ENCODE assay signal across 15 mouse cellular contexts in the genomic region with DNA sequence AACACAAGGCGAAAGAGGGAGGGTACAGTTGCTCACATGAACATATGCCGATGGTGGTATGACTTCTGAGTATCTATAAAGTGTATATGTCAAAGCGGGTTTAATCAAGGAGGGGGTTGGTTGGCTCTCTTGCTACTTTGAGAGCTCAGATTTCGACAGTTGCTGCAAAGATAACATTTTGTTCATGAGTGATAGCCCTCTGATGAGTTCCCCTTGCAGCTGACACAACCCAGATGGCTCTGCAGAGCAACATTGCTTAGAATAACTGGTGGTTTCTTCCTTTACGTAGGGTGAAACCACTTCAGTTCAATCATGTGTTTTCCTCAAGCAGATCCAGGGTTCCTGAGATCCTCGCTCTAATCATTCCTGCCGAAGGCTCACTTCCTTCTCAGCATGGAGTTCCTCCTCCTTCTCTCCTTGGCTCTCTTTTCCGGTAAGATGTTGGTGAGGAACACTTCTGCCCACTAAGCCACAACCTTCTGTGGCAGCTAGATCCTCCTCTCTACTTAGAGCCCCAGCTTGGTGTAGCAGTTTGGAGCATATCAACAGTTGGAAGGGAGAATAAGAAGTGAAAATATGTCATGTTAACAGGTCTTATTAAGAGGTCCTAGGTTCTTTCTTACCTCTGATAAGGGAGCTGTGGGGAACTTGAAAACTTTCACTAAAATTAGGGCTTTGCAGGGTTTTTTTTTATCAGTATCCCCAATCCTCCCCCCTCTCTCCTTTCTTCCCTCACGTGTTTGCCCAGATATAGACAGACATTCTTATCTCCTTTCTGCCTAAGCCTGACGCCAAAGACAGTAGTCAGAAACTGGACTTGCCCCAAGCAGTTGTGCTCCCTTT. TPM values are rescaled to one million over a fixed set of nuclear protein-coding genes. Genes with fewer than 3 reads are reported as not detected.
DNase-seq lines count a peak whose midpoint lies in the region; ATAC-seq lines count a peak whose summit lies in the region.
"Had no signal": no experiment of that assay in that cellular context is flagged by ENCODE, and none has a peak within 500 bp of the region (broad histone marks: within the 10 kb centered on the region; RNA-seq: fewer than 3 reads in every experiment).

No protein-coding gene starts in this region.

- H3K27me3 ChIP-seq in heart, embryonic 12.5 days (replicated peaks): 0 out of 2 replicates have a peak, but pooled peaks cover 9% of the 10 kb centered on the region
- H3K27me3 ChIP-seq in lung, embryonic 15.5 days: no peaks in the 10 kb centered on the region
- peaks cover 20% of the 10 kb centered on the region for H3K27me3 ChIP-seq in erythroblast, embryonic 14.5 days (ENCODE audit: control insufficient read depth)
- H3K27me3 ChIP-seq in megakaryocyte, embryonic 14.5 days (replicated peaks): no peaks in the 10 kb centered on the region
- H3K27me3 ChIP-seq: forebrain, embryonic 12.5 days; hindbrain, embryonic 15.5 days had no signal

- no peak overlapping the region for H3K4me3 ChIP-seq in heart, embryonic 12.5 days
- no peak overlapping the region for H3K4me3 ChIP-seq in lung, embryonic 15.5 days
- peak overlapping the region; percentile 1 for H3K4me3 ChIP-seq in erythroblast, embryonic 14.5 days (replicated peaks)
- H3K4me3 ChIP-seq in megakaryocyte, embryonic 14.5 days (replicated peaks): peak overlapping the region; percentile 79
- H3K4me3 ChIP-seq: forebrain, embryonic 12.5 days; hindbrain, embryonic 15.5 days had no signal

- H3K9me3 ChIP-seq in heart, embryonic 12.5 days (replicated peaks): no peaks in the 10 kb centered on the region
- no peaks in the 10 kb centered on the region for H3K9me3 ChIP-seq in lung, embryonic 15.5 days
- no peaks in the 10 kb centered on the region for H3K9me3 ChIP-seq in erythroblast, embryonic 14.5 days (ENCODE audit: control insufficient read depth, low read length)
- H3K9me3 ChIP-seq in megakaryocyte, embryonic 14.5 days: no peaks in the 10 kb centered on the region
- H3K9me3 ChIP-seq: forebrain, embryonic 12.5 days; hindbrain, embryonic 15.5 days had no signal

- H3K9ac ChIP-seq in heart, embryonic 12.5 days: no peak overlapping the region
- no peak overlapping the region for H3K9ac ChIP-seq in lung, embryonic 15.5 days
- H3K9ac ChIP-seq: forebrain, embryonic 12.5 days; hindbrain, embryonic 15.5 days had no signal

- no peak for DNase-seq in heart, postnatal 14 days
- DNase-seq in lung, postnatal 14 days: no peak
- no peak for DNase-seq in kidney, postnatal 14 days
- DNase-seq in B cell, adult 2 months: no peak
- DNase-seq: adrenal gland, adult 2 months; gastrocnemius, postnatal 14 days; lung, adult 2 months; right cerebral cortex, postnatal 4 days had no signal

- H3K4me1 ChIP-seq in heart, embryonic 12.5 days (replicated peaks): peaks cover 40% of the 10 kb centered on the region
- peaks cover 21% of the 10 kb centered on the region for H3K4me1 ChIP-seq in lung, embryonic 15.5 days
- peaks cover 39% of the 10 kb centered on the region for H3K4me1 ChIP-seq in erythroblast, embryonic 14.5 days (ENCODE audit: control insufficient read depth)
- H3K4me1 ChIP-seq in megakaryocyte, embryonic 14.5 days: peaks cover 100% of the 10 kb centered on the region
- H3K4me1 ChIP-seq: forebrain, embryonic 12.5 days; hindbrain, embryonic 15.5 days had no signal

- H3K4me2 ChIP-seq in heart, embryonic 12.5 days: peak overlapping the region; percentile 37
- no peak overlapping the region for H3K4me2 ChIP-seq in lung, embryonic 15.5 days
- H3K4me2 ChIP-seq: forebrain, embryonic 12.5 days; hindbrain, embryonic 15.5 days had no signal

- peak; percentile 52; the same call in 1 of the 2 replicates for ATAC-seq in heart, embryonic 12.5 days (ENCODE audit: insufficient number of reproducible peaks, low FRiP score)
- peak; percentile 37; the same call in 1 of the 2 replicates for ATAC-seq in lung, embryonic 15.5 days (ENCODE audit: borderline replicate concordance, extremely low read depth, low FRiP score, low TSS enrichment)
- ATAC-seq: Patski had no signal

- no peaks in the 10 kb centered on the region for H3K36me3 ChIP-seq in heart, embryonic 12.5 days
- no peaks in the 10 kb centered on the region for H3K36me3 ChIP-seq in lung, embryonic 15.5 days
- no peaks in the 10 kb centered on the region for H3K36me3 ChIP-seq in erythroblast, embryonic 14.5 days (ENCODE audit: control insufficient read depth)
- H3K36me3 ChIP-seq in megakaryocyte, embryonic 14.5 days (replicated peaks; ENCODE audit: low read length): peaks cover 77% of the 10 kb centered on the region
- H3K36me3 ChIP-seq: forebrain, embryonic 12.5 days; hindbrain, embryonic 15.5 days had no signal

- H3K27ac ChIP-seq in heart, embryonic 12.5 days (ENCODE audit: poor library complexity, severe bottlenecking): peak overlapping the region; percentile 65
- H3K27ac ChIP-seq in lung, embryonic 15.5 days: peak overlapping the region; percentile 48
- H3K27ac ChIP-seq: forebrain, embryonic 12.5 days; hindbrain, embryonic 15.5 days had no signal

- WGBS in heart, embryonic 12.5 days: 12% methylated on average over 10 of the region's 10 CpGs
- 24% methylated on average over 10 of the region's 10 CpGs for WGBS in lung, embryonic 15.5 days

- intact Hi-C loops in heart, postnatal 14 days (cut with DNase I): no loop called here

RNA-seq across cellular contexts. Expression of gene I830077J02Rik, which starts 18.4 kb away (rescaled TPM):
- polyA plus RNA-seq in heart, embryonic 12.5 days (2016; fragmentation: Nextera tagmentation; extraction: Ambion mirVana): 2.1 and 2.9 TPM in 2 replicates
- total RNA-seq in heart, postnatal 14 days (2021): under 1 TPM; 0.81 to 0.88 TPM
- polyA plus RNA-seq in lung, embryonic 15.5 days (2015; fragmentation: Nextera tagmentation; extraction: Ambion mirVana): 0.82 and 0.93 TPM in 2 replicates
- polyA plus RNA-seq in erythroblast, embryonic 14.5 days (2012): 0.01 TPM in 1 of 2 replicates, not detected in the other
- 34.4 and 41.9 TPM in 2 replicates for polyA plus RNA-seq in megakaryocyte, embryonic 14.5 days (2012; ENCODE audit: insufficient read depth, low replicate concordance)

RNA-seq across cellular contexts. Expression of gene Tmigd3, which starts 43.4 kb away (rescaled TPM):
- polyA plus RNA-seq in heart, embryonic 12.5 days (2016; fragmentation: Nextera tagmentation; extraction: Ambion mirVana): 0.42 TPM in 1 of 2 replicates, not detected in the other
- total RNA-seq in heart, postnatal 14 days (2021): under 1 TPM in 1 of 2 experiments, not detected in 1; 0.24 TPM
- polyA plus RNA-seq in lung, embryonic 15.5 days (2015; fragmentation: Nextera tagmentation; extraction: Ambion mirVana): 0.25 and 0.47 TPM in 2 replicates
- not detected in 2 replicates for polyA plus RNA-seq in erythroblast, embryonic 14.5 days (2012)
- not detected in 2 replicates for polyA plus RNA-seq in megakaryocyte, embryonic 14.5 days (2012; ENCODE audit: insufficient read depth, low replicate concordance)
- total RNA-seq: adrenal gland, adult 2 months; gastrocnemius, postnatal 14 days had no signal
- polyA plus RNA-seq: adrenal gland, adult 2 months; forebrain, embryonic 12.5 days; hindbrain, embryonic 15.5 days; Patski had no signal

RNA-seq across cellular contexts. Expression of gene Adora3, which starts 43.4 kb away (rescaled TPM):
- polyA plus RNA-seq in heart, embryonic 12.5 days (2016; fragmentation: Nextera tagmentation; extraction: Ambion mirVana): 0.10 TPM in 1 of 2 replicates, not detected in the other
- under 1 TPM in 1 of 2 experiments, not detected in 1; 0.24 TPM for total RNA-seq in heart, postnatal 14 days (2021)
- polyA plus RNA-seq in lung, embryonic 15.5 days (2015; fragmentation: Nextera tagmentation; extraction: Ambion mirVana): 0.14 and 0.21 TPM in 2 replicates
- not detected in 2 replicates for polyA plus RNA-seq in erythroblast, embryonic 14.5 days (2012)
- 0.19 TPM in 1 of 2 replicates, not detected in the other for polyA plus RNA-seq in megakaryocyte, embryonic 14.5 days (2012; ENCODE audit: insufficient read depth, low replicate concordance)
- total RNA-seq: gastrocnemius, postnatal 14 days had no signal
- polyA plus RNA-seq: Patski had no signal

RNA-seq across cellular contexts. Expression of gene Wdr77, which starts 45.1 kb away (rescaled TPM):
- 89.4 and 89.9 TPM in 2 replicates for polyA plus RNA-seq in heart, embryonic 12.5 days (2016; fragmentation: Nextera tagmentation; extraction: Ambion mirVana)
- 10 to 100 TPM; 38.9 to 47.3 TPM for total RNA-seq in heart, postnatal 14 days (2021)
- 127 and 133 TPM in 2 replicates for polyA plus RNA-seq in lung, embryonic 15.5 days (2015; fragmentation: Nextera tagmentation; extraction: Ambion mirVana)
- polyA plus RNA-seq in erythroblast, embryonic 14.5 days (2012): 1.0 and 1.1 TPM in 2 replicates
- polyA plus RNA-seq in megakaryocyte, embryonic 14.5 days (2012; ENCODE audit: insufficient read depth, low replicate concordance): 39.6 and 78.6 TPM in 2 replicates

RNA-seq across cellular contexts. Expression of gene Atp5f1, which starts 45.8 kb away (rescaled TPM):
- 745 and 746 TPM in 2 replicates for polyA plus RNA-seq in heart, embryonic 12.5 days (2016; fragmentation: Nextera tagmentation; extraction: Ambion mirVana)
- total RNA-seq in heart, postnatal 14 days (2021): 1,000 to 10,000 TPM; 1,017 to 1,034 TPM
- 463 and 467 TPM in 2 replicates for polyA plus RNA-seq in lung, embryonic 15.5 days (2015; fragmentation: Nextera tagmentation; extraction: Ambion mirVana)
- 23.2 and 25.2 TPM in 2 replicates for polyA plus RNA-seq in erythroblast, embryonic 14.5 days (2012)
- polyA plus RNA-seq in megakaryocyte, embryonic 14.5 days (2012; ENCODE audit: insufficient read depth, low replicate concordance): 260 and 290 TPM in 2 replicates

Comparison
In these comparisons a context has a peak if more than half of its experiments do, and no peak if none do; other contexts are left out.
1. H3K4me3 ChIP-seq: peak in erythroblast, embryonic 14.5 days (single experiment) and megakaryocyte, embryonic 14.5 days (single experiment); none in heart, embryonic 12.5 days (single experiment) and lung, embryonic 15.5 days (single experiment).